Comparison of ENCODE assay signal across 33 mouse cellular contexts in the genomic region with DNA sequence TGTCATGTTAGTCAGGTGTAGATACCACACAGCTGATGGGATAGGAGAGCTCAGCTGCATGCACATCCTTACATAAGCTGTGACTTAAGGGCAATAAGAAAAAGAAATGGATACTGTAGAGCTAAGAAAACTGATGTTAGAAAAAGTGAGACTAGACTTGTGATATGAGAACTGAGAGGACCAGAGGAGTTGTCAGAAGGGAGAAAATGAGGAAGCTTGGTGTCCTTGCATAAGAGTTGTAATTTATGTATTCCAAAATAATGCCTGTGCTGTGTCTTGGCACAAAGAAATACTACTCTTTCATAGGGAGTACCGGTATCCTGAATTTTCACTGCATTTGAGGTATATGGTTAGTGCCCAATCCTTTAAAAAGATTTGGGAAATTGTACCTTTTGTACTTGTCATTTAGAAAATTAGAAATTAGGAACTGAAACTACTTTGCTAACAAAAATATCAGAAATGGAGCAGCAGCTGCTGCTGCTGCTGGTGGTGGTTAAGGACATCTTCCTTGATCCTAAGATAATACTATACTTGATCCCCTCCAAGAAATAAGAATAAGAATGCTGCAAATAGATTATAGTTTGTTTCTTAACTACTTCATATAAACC. TPM values are rescaled to one million over a fixed set of nuclear protein-coding genes. Genes with fewer than 3 reads are reported as not detected.
DNase-seq lines count a peak whose midpoint lies in the region; ATAC-seq and TF ChIP-seq lines count a peak whose summit lies in the region.
"Had no signal": no experiment of that assay in that cellular context is flagged by ENCODE, and none has a peak within 500 bp of the region (broad histone marks: within the 10 kb centered on the region; RNA-seq: fewer than 3 reads in every experiment).

No protein-coding gene starts in this region.

- H3K79me2 ChIP-seq in CH12.LX (replicated peaks; ENCODE audit: control insufficient read depth, extremely low read depth, insufficient read depth, poor library complexity, severe bottlenecking), result peaks cover 18% of the 10 kb centered on the region

- no peak for TF ChIP-seq RAD21 in CH12.LX (IDR thresholded peaks at IDR 0.05; ENCODE audit: low read depth, low read length)

- ATAC-seq in common myeloid progenitor, adult 5-6 weeks (replicated peaks; ENCODE audit: low read depth, poor library complexity, severe bottlenecking), result peak; percentile 84
- ATAC-seq in heart, embryonic 11.5 days (replicated peaks; ENCODE audit: insufficient number of reproducible peaks, low FRiP score, low TSS enrichment), result no peak
- ATAC-seq: forebrain, embryonic 13.5 days; hindbrain, embryonic 16.5 days had no signal

- in situ Hi-C loops in CH12.LX (cut with MboI; ENCODE audit: low pct_ligation_motif_present, low pct_unique_long_range_greater_than_20kb, low sequenced_read_pairs), result no loop called here

- peaks cover 0 to 8% of the 10 kb centered on the region in 2 experiments for H3K36me3 ChIP-seq in CH12.LX (replicated peaks in 1 of 2; ENCODE audit: control insufficient read depth in 1 of 2, insufficient read depth in 1 of 2, low read length in 1 of 2)
- H3K36me3 ChIP-seq in megakaryocyte, embryonic 14.5 days (replicated peaks; ENCODE audit: low read length), result peaks cover 12% of the 10 kb centered on the region
- H3K36me3 ChIP-seq in heart, embryonic 11.5 days (ENCODE audit: control insufficient read depth, insufficient read depth, low read length), result no peaks in the 10 kb centered on the region
- H3K36me3 ChIP-seq: limb, embryonic 10.5 days; limb, embryonic 15.5 days; liver, embryonic 13.5 days; neural tube, embryonic 15.5 days had no signal

- H3K9ac ChIP-seq in CH12.LX (ENCODE audit: insufficient read depth, low read depth), result no peak overlapping the region
- no peak overlapping the region for H3K9ac ChIP-seq in heart, embryonic 11.5 days (ENCODE audit: low read depth, low read length)
- H3K9ac ChIP-seq: forebrain, embryonic 13.5 days; heart, embryonic 13.5 days; limb, embryonic 15.5 days; liver, embryonic 13.5 days; neural tube, embryonic 15.5 days had no signal

- 97% methylated on average over 1 of the region's 1 CpGs for WGBS in heart, embryonic 11.5 days (ENCODE audit: insufficient replicate concordance)

- H3K4me1 ChIP-seq in CH12.LX (ENCODE audit: control insufficient read depth in 1 of 2, insufficient read depth in 2 of 2), result peaks cover 4 to 75% of the 10 kb centered on the region in 2 experiments; a peak in 3 of 4 replicates
- peaks cover 39% of the 10 kb centered on the region for H3K4me1 ChIP-seq in megakaryocyte, embryonic 14.5 days
- H3K4me1 ChIP-seq in heart, embryonic 11.5 days (ENCODE audit: control insufficient read depth, insufficient read depth, low read length), result peaks cover 10% of the 10 kb centered on the region
- H3K4me1 ChIP-seq: forebrain, embryonic 13.5 days; limb, embryonic 10.5 days; limb, embryonic 15.5 days had no signal

- peak overlapping the region; percentile 75 for H3K4me2 ChIP-seq in CH12.LX (ENCODE audit: insufficient read depth, low read depth, poor library complexity, severe bottlenecking)
- no peak overlapping the region for H3K4me2 ChIP-seq in heart, embryonic 11.5 days
- H3K4me2 ChIP-seq: forebrain, embryonic 13.5 days; heart, embryonic 13.5 days; limb, embryonic 15.5 days; liver, embryonic 13.5 days; neural tube, embryonic 15.5 days had no signal

- DNase-seq in 416B (ENCODE audit: low read depth), result peak; percentile 44
- peak; percentile 65 for DNase-seq in CH12.LX (ENCODE audit: extremely low read depth)
- DNase-seq in thymus, postnatal 4 days, result no peak
- DNase-seq in gastrocnemius, adult 18-20 months (ENCODE audit: low spot score), result no peak
- no peak for DNase-seq in gastrocnemius, postnatal 25 days
- DNase-seq: adrenal gland, adult 2 months; adrenal gland, postnatal 36 days; cerebellum, adult 11-12 months; cerebellum, adult 9-11 months; gastrocnemius, postnatal 36 days; heart, adult 2 months; heart, postnatal 10 days; kidney, adult 2 months; layer of hippocampus, postnatal 36 days; liver, embryonic 13.5 days; lung, adult 18-20 months; lung, postnatal 10 days; midbrain, embryonic 14.5 days; right cerebral cortex, postnatal 25 days; thymus, adult 2 months; thymus, postnatal 36 days had no signal

- H3K9me3 ChIP-seq in CH12.LX (replicated peaks; ENCODE audit: low read length), result no peaks in the 10 kb centered on the region
- no peaks in the 10 kb centered on the region for H3K9me3 ChIP-seq in megakaryocyte, embryonic 14.5 days
- no peaks in the 10 kb centered on the region for H3K9me3 ChIP-seq in heart, embryonic 11.5 days (replicated peaks; ENCODE audit: control insufficient read depth, low read length)
- H3K9me3 ChIP-seq: forebrain, embryonic 13.5 days; G1E; heart, embryonic 13.5 days; limb, embryonic 10.5 days; limb, embryonic 15.5 days; liver, embryonic 13.5 days; neural tube, embryonic 15.5 days had no signal

- H3K4me3 ChIP-seq in CH12.LX (replicated peaks in 1 of 3; ENCODE audit: low read depth in 2 of 3, low read length in 2 of 3, poor library complexity in 1 of 3), result no peak overlapping the region
- peak overlapping the region; percentile 53 for H3K4me3 ChIP-seq in megakaryocyte, embryonic 14.5 days (replicated peaks)
- no peak overlapping the region for H3K4me3 ChIP-seq in heart, embryonic 11.5 days (ENCODE audit: low read depth, low read length)
- H3K4me3 ChIP-seq: erythroblast, embryonic 14.5 days; forebrain, embryonic 13.5 days; heart, adult 2 months; heart, embryonic 13.5 days; limb, embryonic 10.5 days; limb, embryonic 15.5 days; liver, embryonic 13.5 days; neural tube, embryonic 15.5 days had no signal

- dilution Hi-C loops in CH12.LX (cut with MboI; ENCODE audit: extremely low pct_ligation_motif_present, extremely low pct_unique_long_range_greater_than_20kb, low sequenced_read_pairs), result no loop called here

- TF ChIP-seq EP300 in CH12.LX (IDR thresholded peaks at IDR 0.05; ENCODE audit: low read length), result peak; percentile 100

- H3K27me3 ChIP-seq in CH12.LX (replicated peaks), result no peaks in the 10 kb centered on the region
- H3K27me3 ChIP-seq in megakaryocyte, embryonic 14.5 days (replicated peaks), result no peaks in the 10 kb centered on the region
- H3K27me3 ChIP-seq in heart, embryonic 11.5 days (ENCODE audit: control insufficient read depth, insufficient read depth, low read length), result no peaks in the 10 kb centered on the region
- H3K27me3 ChIP-seq: forebrain, embryonic 13.5 days; heart, embryonic 13.5 days; limb, embryonic 15.5 days; liver, embryonic 13.5 days; neural tube, embryonic 15.5 days had no signal

- H3K27ac ChIP-seq in CH12.LX (ENCODE audit: insufficient read depth, low read depth), result peak overlapping the region; percentile 52
- no peak overlapping the region for H3K27ac ChIP-seq in heart, embryonic 11.5 days (ENCODE audit: low read depth, low read length)
- H3K27ac ChIP-seq: forebrain, embryonic 13.5 days; heart, adult 2 months; heart, embryonic 13.5 days; kidney, postnatal 0 days; limb, embryonic 10.5 days; limb, embryonic 15.5 days; liver, embryonic 13.5 days; neural tube, embryonic 15.5 days had no signal

- no peak for TF ChIP-seq CTCF in CH12.LX (conservative IDR thresholded peaks at IDR 0.05 in 1 of 2, IDR thresholded peaks at IDR 0.05 in 1 of 2; ENCODE audit: low read depth in 2 of 2, low read length in 2 of 2)

- no peak for TF ChIP-seq POLR2A in CH12.LX (IDR thresholded peaks at IDR 0.05; ENCODE audit: low read depth, low read length)

TF ChIP-seq in CH12.LX, 34 proteins besides CTCF, POLR2A, EP300 and RAD21 (continues in another document):
- TF ChIP-seq GABPA (IDR thresholded peaks at IDR 0.05; ENCODE audit: insufficient replicate concordance, low read depth, low read length) (no peak), BHLHE40 (IDR thresholded peaks at IDR 0.05; ENCODE audit: low read depth, low read length) (peak; percentile 39; the same call in 1 of the 2 replicates), UBTF (IDR thresholded peaks at IDR 0.05; ENCODE audit: low read depth, low read length) (no peak), ZMIZ1 (IDR thresholded peaks at IDR 0.05; ENCODE audit: low read depth, low read length) (no peak), MAZ (IDR thresholded peaks at IDR 0.05; ENCODE audit: low read depth, low read length) (no peak), ZNF384 (IDR thresholded peaks at IDR 0.05; ENCODE audit: low read depth, low read length) (no peak), IRF4 (IDR thresholded peaks at IDR 0.05; ENCODE audit: low read depth, low read length) (peak; percentile 99), MAX (IDR thresholded peaks at IDR 0.05; ENCODE audit: low read length) (no peak), MEF2A (IDR thresholded peaks at IDR 0.05; ENCODE audit: borderline replicate concordance, low read depth, low read length) (peak; percentile 88), ELF1 (IDR thresholded peaks at IDR 0.05; ENCODE audit: low read depth, low read length) (no peak), PAX5 (IDR thresholded peaks at IDR 0.05; ENCODE audit: low read length) (no peak), MXI1 (IDR thresholded peaks at IDR 0.05; ENCODE audit: low read depth, low read length) (no peak), CHD1 (IDR thresholded peaks at IDR 0.05; ENCODE audit: low read depth, low read length) (no peak), ZC3H11A (IDR thresholded peaks at IDR 0.05; ENCODE audit: low read depth, low read length) (no peak), SIN3A (IDR thresholded peaks at IDR 0.05; ENCODE audit: low read length) (peak; percentile 50; the same call in 1 of the 2 replicates), USF2 (conservative IDR thresholded peaks at IDR 0.05; ENCODE audit: low read depth, low read length) (no peak)

RNA-seq across cellular contexts. Expression of gene Nr2c2, which starts 35.8 kb away (rescaled TPM):
- 14.1 and 14.3 TPM in 2 replicates for total RNA-seq in CH12.LX (2012; rRNA removed)
- total RNA-seq in CH12.LX (2014; rRNA removed), result 12.4 and 13.0 TPM in 2 replicates
- 12.2 and 12.7 TPM in 2 replicates for polyA plus RNA-seq in CH12.LX (2012; ENCODE audit: insufficient read length, low read depth)
- total RNA-seq in common myeloid progenitor, adult 5-6 weeks (2017), result 60.5 and 66.0 TPM in 2 replicates
- polyA plus RNA-seq in megakaryocyte, embryonic 14.5 days (2012; ENCODE audit: insufficient read depth, low replicate concordance), result 0.64 and 1.1 TPM in 2 replicates
- polyA plus RNA-seq in heart, embryonic 11.5 days (2014; fragmentation: Nextera tagmentation; extraction: Ambion mirVana), result 16.4 and 16.9 TPM in 2 replicates
- 10 to 100 TPM; 19.5 to 21.3 TPM for total RNA-seq in gastrocnemius, adult 18-20 months (2021)
- 10 to 100 TPM; 18.0 to 19.6 TPM for total RNA-seq in gastrocnemius, postnatal 25 days (2021)

RNA-seq across cellular contexts. Expression of gene Mrps25, which starts 56.9 kb away (rescaled TPM):
- total RNA-seq in CH12.LX (2012; rRNA removed), result 70.6 and 85.2 TPM in 2 replicates
- 38.6 and 48.5 TPM in 2 replicates for total RNA-seq in CH12.LX (2014; rRNA removed)
- polyA plus RNA-seq in CH12.LX (2012; ENCODE audit: insufficient read length, low read depth), result 61.4 and 90.7 TPM in 2 replicates
- total RNA-seq in common myeloid progenitor, adult 5-6 weeks (2017), result 59.8 and 74.8 TPM in 2 replicates
- 17.4 TPM in 1 of 2 replicates, not detected in the other for polyA plus RNA-seq in megakaryocyte, embryonic 14.5 days (2012; ENCODE audit: insufficient read depth, low replicate concordance)
- polyA plus RNA-seq in heart, embryonic 11.5 days (2014; fragmentation: Nextera tagmentation; extraction: Ambion mirVana), result 79.6 and 84.8 TPM in 2 replicates
- 10 to 100 TPM; 36.8 to 46.7 TPM for total RNA-seq in gastrocnemius, adult 18-20 months (2021)
- 10 to 100 TPM; 35.6 to 37.6 TPM for total RNA-seq in gastrocnemius, postnatal 25 days (2021)

Comparison
In these comparisons a context has a peak if more than half of its experiments do, and no peak if none do; other contexts are left out.
1. DNase-seq: peak in 416B (single experiment) and CH12.LX (single experiment); none in thymus, postnatal 4 days (single experiment), gastrocnemius, adult 18-20 months (single experiment) and gastrocnemius, postnatal 25 days (single experiment).